Mouse (Mus musculus): ENCODE measurements at regions not wholly inside any gene's neighbourhood (a gene's known extent, or its start where the extent isn't known, plus 50 kb on each side); places are given as distances from the start of the nearest gene placed in this dataset.
"Not testable (repeated sequence)": the region's sequence is repeated elsewhere in the genome, so short reads cannot be mapped to it uniquely, and the experiment has no call there.

DNA sequence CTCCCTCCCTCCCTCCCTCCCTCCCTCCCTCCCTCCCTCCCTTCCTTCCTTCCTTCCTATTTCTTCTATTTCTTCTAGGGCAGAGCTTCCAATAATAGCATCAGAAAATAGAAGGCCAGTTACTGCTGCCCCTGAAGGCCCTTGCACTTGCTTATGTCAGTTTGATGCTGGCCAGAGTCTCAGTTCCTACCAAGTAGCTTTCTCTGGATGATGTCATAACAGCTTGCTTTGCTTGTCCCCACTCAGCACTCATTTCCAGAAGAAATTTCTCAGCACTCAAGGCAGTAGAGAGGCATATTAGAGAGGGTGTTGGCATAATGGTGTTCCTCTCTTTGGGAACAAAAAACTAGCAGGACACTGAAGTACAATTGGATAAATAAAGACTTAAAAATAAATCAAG, 811.6 kb upstream of the 4930444P10Rik start:
- no peak overlapping the region for H3K9ac ChIP-seq (ENCODE audit: low read depth, low read length)
- no peak overlapping the region for H3K4me2 ChIP-seq (ENCODE audit: low read length)

DNA sequence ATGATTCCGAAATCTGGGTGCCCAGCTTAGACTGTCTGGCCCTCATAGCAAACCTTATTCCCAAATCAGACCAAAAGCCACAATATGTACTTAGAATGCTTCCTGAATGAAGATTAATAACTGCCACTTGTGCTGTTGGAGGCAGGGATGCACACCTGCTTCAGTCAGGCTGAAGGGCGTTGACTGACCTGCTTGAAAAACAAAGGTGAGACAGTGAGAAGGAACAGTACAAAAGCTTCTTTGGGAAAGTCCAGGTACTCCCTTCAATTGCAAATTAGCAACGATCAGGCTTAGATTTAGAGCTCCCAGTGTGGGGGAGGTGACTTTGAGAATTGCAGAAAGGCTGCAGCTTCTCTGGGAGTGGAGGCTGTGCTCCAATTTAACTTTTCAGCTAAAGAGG, 775.3 kb upstream of the 4930444P10Rik start:
- WGBS: 79% methylated on average over 3 of the region's 3 CpGs
- H3K36me3 ChIP-seq (ENCODE audit: control insufficient read depth, insufficient read depth, low read length); H3K4me2 ChIP-seq (ENCODE audit: low read length); H3K4me1 ChIP-seq (ENCODE audit: control insufficient read depth, insufficient read depth, low read depth, low read length); ATAC-seq; H3K27me3 ChIP-seq (replicated peaks; ENCODE audit: control insufficient read depth, insufficient read depth, low read length); H3K9ac ChIP-seq (ENCODE audit: low read depth, low read length); H3K27ac ChIP-seq (ENCODE audit: low read depth, low read length); H3K4me3 ChIP-seq (ENCODE audit: low read length); H3K9me3 ChIP-seq (ENCODE audit: control insufficient read depth, low read length): not testable (repeated sequence)

More for the DNA sequence above, 811.6 kb upstream of the 4930444P10Rik start:
- Histone ChIP-seq H3K9me3 (ENCODE audit: control insufficient read depth, low read length) (no peaks in the 10 kb centered on the region), H3K4me1 (ENCODE audit: control insufficient read depth, insufficient read depth, low read depth, low read length) (no peaks in the 10 kb centered on the region), H3K27me3 (replicated peaks; ENCODE audit: control insufficient read depth, insufficient read depth, low read length) (no peaks in the 10 kb centered on the region), H3K36me3 (ENCODE audit: control insufficient read depth, insufficient read depth, low read length) (no peaks in the 10 kb centered on the region), H3K27ac (ENCODE audit: low read depth, low read length) (no peak overlapping the region), H3K4me3 (ENCODE audit: low read length) (no peak overlapping the region)
- no peak for ATAC-seq

DNA sequence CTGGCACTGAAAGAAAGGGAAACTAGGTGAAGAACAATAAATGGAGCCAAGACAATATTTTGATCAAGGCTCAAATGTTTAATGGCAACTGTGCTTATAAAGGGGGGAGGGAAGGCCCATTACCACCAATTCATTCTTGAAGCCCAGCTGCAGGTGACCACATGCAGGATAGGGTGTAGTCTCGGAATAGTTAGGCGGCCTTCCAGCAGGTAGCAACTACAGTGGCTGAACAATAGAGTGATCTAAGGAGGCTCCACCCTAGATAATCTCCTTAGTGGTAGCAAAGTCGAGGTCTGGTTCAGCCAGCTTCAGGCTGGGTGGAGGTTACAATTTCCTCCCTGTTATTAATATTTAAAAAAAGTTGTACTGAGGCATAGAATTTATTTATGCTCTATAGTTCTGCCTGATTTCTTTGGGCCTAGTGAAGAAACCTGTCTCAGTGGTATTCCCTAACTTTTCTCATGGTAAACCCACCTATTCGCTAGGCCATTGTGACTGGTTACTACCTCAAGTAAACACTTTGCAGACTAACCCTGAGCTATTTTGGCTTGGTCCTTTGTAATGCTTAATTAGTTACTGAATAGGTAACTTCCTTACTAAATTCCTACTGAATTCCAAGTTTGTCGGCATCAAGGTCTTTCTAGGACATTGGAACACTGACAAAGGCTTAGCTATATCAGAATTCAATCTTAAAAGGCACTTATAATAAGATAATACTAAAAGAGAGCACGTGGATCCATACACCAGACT, 774.1 kb upstream of the 4930444P10Rik start:
- not testable (repeated sequence) for H3K9ac ChIP-seq (ENCODE audit: low read depth, low read length); H3K4me1 ChIP-seq (ENCODE audit: control insufficient read depth, insufficient read depth, low read depth, low read length); H3K27ac ChIP-seq (ENCODE audit: low read depth, low read length); H3K27me3 ChIP-seq (replicated peaks; ENCODE audit: control insufficient read depth, insufficient read depth, low read length); H3K36me3 ChIP-seq (ENCODE audit: control insufficient read depth, insufficient read depth, low read length); H3K4me2 ChIP-seq (ENCODE audit: low read length); ATAC-seq; H3K4me3 ChIP-seq (ENCODE audit: low read length); H3K9me3 ChIP-seq (ENCODE audit: control insufficient read depth, low read length)
- WGBS: 81% methylated on average over 6 of the region's 6 CpGs

DNA sequence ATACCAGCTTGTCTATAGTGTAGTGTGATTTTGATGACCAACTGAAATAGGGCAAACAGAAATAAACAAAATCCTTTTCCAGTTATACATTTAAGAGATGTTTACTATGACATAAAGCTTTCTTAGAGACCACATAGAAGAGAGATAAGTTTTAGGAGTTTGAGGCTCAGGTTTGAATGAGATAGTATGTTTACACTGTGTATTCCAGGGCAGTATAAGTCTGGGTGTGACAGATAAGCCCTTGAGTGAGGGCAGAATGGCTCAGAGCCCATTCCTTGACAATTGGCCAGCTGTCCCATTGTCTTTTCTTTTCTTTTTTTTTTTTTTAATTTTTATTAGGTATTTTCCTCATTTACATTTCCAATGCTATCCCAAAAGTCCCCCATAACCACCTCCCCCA, 744.0 kb upstream of the 4930444P10Rik start:
- Histone ChIP-seq H3K4me1 (ENCODE audit: control insufficient read depth, insufficient read depth, low read depth, low read length) (no peaks in the 10 kb centered on the region), H3K4me3 (ENCODE audit: low read length) (no peak overlapping the region), H3K27ac (ENCODE audit: low read depth, low read length) (no peak overlapping the region), H3K9me3 (ENCODE audit: control insufficient read depth, low read length) (no peaks in the 10 kb centered on the region), H3K9ac (ENCODE audit: low read depth, low read length) (no peak overlapping the region), H3K4me2 (ENCODE audit: low read length) (no peak overlapping the region), H3K27me3 (replicated peaks; ENCODE audit: control insufficient read depth, insufficient read depth, low read length) (no peaks in the 10 kb centered on the region), H3K36me3 (ENCODE audit: control insufficient read depth, insufficient read depth, low read length) (no peaks in the 10 kb centered on the region)
- no peak for ATAC-seq

DNA sequence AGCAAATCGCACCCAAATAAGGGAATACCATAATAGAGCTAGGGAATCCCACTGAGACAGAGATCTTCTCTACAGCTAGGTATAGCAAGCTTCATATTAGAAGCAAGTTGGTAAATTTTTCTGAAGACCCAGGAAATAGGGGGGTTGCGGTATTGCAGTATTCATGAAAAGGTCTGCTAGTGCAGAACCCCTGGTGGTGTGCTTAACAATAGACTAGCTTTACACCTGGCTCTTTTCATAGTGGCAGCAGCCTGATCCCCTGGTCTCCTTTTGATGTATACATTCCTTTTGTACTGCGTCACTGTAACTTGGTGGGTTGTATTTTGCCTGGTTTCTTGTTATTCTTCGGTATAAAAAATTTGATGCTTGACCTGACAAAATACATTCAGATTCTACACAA, 731.6 kb upstream of the 4930444P10Rik start:
- not testable (repeated sequence) for H3K4me1 ChIP-seq (ENCODE audit: control insufficient read depth, insufficient read depth, low read depth, low read length); H3K9ac ChIP-seq (ENCODE audit: low read depth, low read length); H3K27ac ChIP-seq (ENCODE audit: low read depth, low read length); H3K9me3 ChIP-seq (ENCODE audit: control insufficient read depth, low read length); H3K4me3 ChIP-seq (ENCODE audit: low read length); ATAC-seq; H3K27me3 ChIP-seq (replicated peaks; ENCODE audit: control insufficient read depth, insufficient read depth, low read length); H3K36me3 ChIP-seq (ENCODE audit: control insufficient read depth, insufficient read depth, low read length); H3K4me2 ChIP-seq (ENCODE audit: low read length)
- WGBS: 62% methylated on average over 4 of the region's 4 CpGs

DNA sequence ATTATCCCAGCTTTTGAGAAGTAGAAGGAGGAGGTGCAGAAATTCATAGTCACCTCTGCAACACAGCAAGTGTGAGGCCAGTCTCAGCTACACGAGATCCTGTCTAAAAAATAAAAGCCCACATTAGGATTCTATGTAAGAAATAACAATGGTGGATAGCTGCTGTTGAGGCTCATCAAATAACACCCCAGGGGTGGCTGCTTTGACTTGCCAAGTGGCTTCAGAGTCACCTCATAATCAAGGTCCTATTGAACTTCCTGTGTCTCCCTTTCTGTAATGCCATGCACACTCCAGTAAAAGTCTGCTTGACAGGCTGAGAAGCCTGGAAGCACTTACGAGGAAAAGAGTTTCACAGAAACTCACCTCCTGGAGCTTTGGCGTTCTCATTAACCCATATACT, 730.9 kb upstream of the 4930444P10Rik start:
- no peak overlapping the region for H3K4me2 ChIP-seq (ENCODE audit: low read length)
- H3K4me1 ChIP-seq (ENCODE audit: control insufficient read depth, insufficient read depth, low read depth, low read length): no peaks in the 10 kb centered on the region
- no peak for ATAC-seq
- H3K4me3 ChIP-seq (ENCODE audit: low read length): no peak overlapping the region
- no peak overlapping the region for H3K9ac ChIP-seq (ENCODE audit: low read depth, low read length)
- 63% methylated on average over 3 of the region's 3 CpGs for WGBS
- H3K27me3 ChIP-seq (replicated peaks; ENCODE audit: control insufficient read depth, insufficient read depth, low read length): no peaks in the 10 kb centered on the region
- H3K9me3 ChIP-seq (ENCODE audit: control insufficient read depth, low read length): no peaks in the 10 kb centered on the region
- no peaks in the 10 kb centered on the region for H3K36me3 ChIP-seq (ENCODE audit: control insufficient read depth, insufficient read depth, low read length)
- no peak overlapping the region for H3K27ac ChIP-seq (ENCODE audit: low read depth, low read length)

GRCm38 (mm10) chr1:16821186-16821585, 728.1 kb upstream of the 4930444P10Rik start:
- Histone ChIP-seq H3K9ac (ENCODE audit: low read depth, low read length) (no peak overlapping the region), H3K9me3 (ENCODE audit: control insufficient read depth, low read length) (no peaks in the 10 kb centered on the region), H3K27ac (ENCODE audit: low read depth, low read length) (no peak overlapping the region), H3K4me1 (ENCODE audit: control insufficient read depth, insufficient read depth, low read depth, low read length) (no peaks in the 10 kb centered on the region), H3K4me2 (ENCODE audit: low read length) (no peak overlapping the region), H3K27me3 (replicated peaks; ENCODE audit: control insufficient read depth, insufficient read depth, low read length) (no peaks in the 10 kb centered on the region), H3K4me3 (ENCODE audit: low read length) (no peak overlapping the region), H3K36me3 (ENCODE audit: control insufficient read depth, insufficient read depth, low read length) (no peaks in the 10 kb centered on the region)
- ATAC-seq: no peak
- 73% methylated on average over 2 of the region's 2 CpGs for WGBS

- no peak for ATAC-seq
- H3K27ac ChIP-seq (ENCODE audit: low read depth, low read length): no peak overlapping the region
Observed at GRCm38 (mm10) chr1:16816572-16816971, 723.4 kb upstream of the 4930444P10Rik start.

GRCm38 (mm10) chr1:16815731-16816130, 722.6 kb upstream of the 4930444P10Rik start:
- Histone ChIP-seq H3K36me3 (ENCODE audit: control insufficient read depth, insufficient read depth, low read length) (no peaks in the 10 kb centered on the region), H3K27ac (ENCODE audit: low read depth, low read length) (no peak overlapping the region), H3K4me1 (ENCODE audit: control insufficient read depth, insufficient read depth, low read depth, low read length) (no peaks in the 10 kb centered on the region), H3K4me3 (ENCODE audit: low read length) (no peak overlapping the region), H3K27me3 (replicated peaks; ENCODE audit: control insufficient read depth, insufficient read depth, low read length) (no peaks in the 10 kb centered on the region), H3K4me2 (ENCODE audit: low read length) (no peak overlapping the region), H3K9me3 (ENCODE audit: control insufficient read depth, low read length) (no peaks in the 10 kb centered on the region), H3K9ac (ENCODE audit: low read depth, low read length) (no peak overlapping the region)
- no peak for ATAC-seq

More at GRCm38 (mm10) chr1:16816572-16816971, 723.4 kb upstream of the 4930444P10Rik start:
- WGBS: 89% methylated on average over 7 of the region's 7 CpGs
- Histone ChIP-seq H3K4me1 (ENCODE audit: control insufficient read depth, insufficient read depth, low read depth, low read length) (no peaks in the 10 kb centered on the region), H3K9me3 (ENCODE audit: control insufficient read depth, low read length) (no peaks in the 10 kb centered on the region), H3K36me3 (ENCODE audit: control insufficient read depth, insufficient read depth, low read length) (no peaks in the 10 kb centered on the region), H3K4me2 (ENCODE audit: low read length) (no peak overlapping the region), H3K4me3 (ENCODE audit: low read length) (no peak overlapping the region), H3K9ac (ENCODE audit: low read depth, low read length) (no peak overlapping the region), H3K27me3 (replicated peaks; ENCODE audit: control insufficient read depth, insufficient read depth, low read length) (no peaks in the 10 kb centered on the region)

Measured in hindbrain, embryonic 16.5 days (tissue).